Mouse (Mus musculus) liver, embryonic 15.5 days (tissue): ENCODE measurements around the gene Gm12248. TPM values are rescaled to one million over a fixed set of nuclear protein-coding genes. Genes with fewer than 3 reads are reported as not detected.

Experiments
- ATAC-seq: fragments of 200-750 bp; cut with Nextera tagmentation; 2 replicates; pipeline ENCODE4 v1.8.0; 2017; ENCODE audit warnings: moderate number of reproducible peaks, mild to moderate bottlenecking, moderate library complexity; ENCODE audit not compliant: insufficient read depth
- H3K27ac ChIP-seq: fragments of 300-500 bp; sonication (generic); replicated peaks from 2 replicates; pipeline ENCODE4 v1.5.1; 2015; ENCODE audit warnings: mild to moderate bottlenecking, inconsistent platforms
- H3K27me3 ChIP-seq: fragments of 300-500 bp; sonication (generic); 2 replicates; pipeline ENCODE4 v1.6.1; 2015; ENCODE audit warnings: mild to moderate bottlenecking, inconsistent platforms
- H3K36me3 ChIP-seq: fragments of 300-500 bp; sonication (generic); replicated peaks from 2 replicates; pipeline ENCODE4 v1.6.1; 2015; ENCODE audit warnings: moderate library complexity, mild to moderate bottlenecking, inconsistent platforms
- H3K4me1 ChIP-seq: fragments of 300-500 bp; sonication (generic); replicated peaks from 2 replicates; pipeline ENCODE4 v1.6.1; 2015; ENCODE audit warnings: inconsistent platforms
- H3K4me2 ChIP-seq: fragments of 300-500 bp; sonication (generic); 2 replicates; pipeline ENCODE4 v1.6.1; 2015; ENCODE audit warnings: moderate library complexity, mild to moderate bottlenecking, inconsistent platforms
- H3K4me3 ChIP-seq: fragments of 300-500 bp; sonication (generic); replicated peaks from 2 replicates; pipeline ENCODE4 v1.5.1; 2015; ENCODE audit warnings: mild to moderate bottlenecking, inconsistent platforms
- H3K9ac ChIP-seq: fragments of 300-500 bp; sonication (generic); 2 replicates; pipeline ENCODE4 v1.6.1; 2015; ENCODE audit warnings: moderate library complexity, mild to moderate bottlenecking, inconsistent platforms
- H3K9me3 ChIP-seq: fragments of 300-500 bp; sonication (generic); replicated peaks from 2 replicates; pipeline ENCODE4 v1.6.1; 2016; ENCODE audit warnings: inconsistent platforms
- WGBS: fragments of 180-500 bp; shearing (Covaris S2); methylation state at CpG from one replicate; pipeline ENCODE4 v1.1.7; 2015; ENCODE audit warnings: mixed read lengths; ENCODE audit not compliant: insufficient replicate concordance; 5-methylcytosine and 5-hydroxymethylcytosine counted together
- polyA plus RNA-seq: library from polyadenylated mRNA; unstranded; fragments of >200 nt; fragmentation: Nextera tagmentation; extraction: Ambion mirVana; gene quantifications from 2 replicates; pipeline ENCODE4 v1.2.1, GENCODE M21; 2015

Gene Gm12248
- polyA plus RNA-seq = not detected in 2 replicates

GRCm38 (mm10) chr11:58093021-58093528 lies at the start of gene Gm12248:
Gene Gm12248 (minus strand): TSS chr11:58093134.
- no peak within 1 kb of the TSS for H3K27ac ChIP-seq
- no peak for ATAC-seq
- H3K9ac ChIP-seq = no peak within 1 kb of the TSS; the same call in 1 of the 2 replicates

DNA sequence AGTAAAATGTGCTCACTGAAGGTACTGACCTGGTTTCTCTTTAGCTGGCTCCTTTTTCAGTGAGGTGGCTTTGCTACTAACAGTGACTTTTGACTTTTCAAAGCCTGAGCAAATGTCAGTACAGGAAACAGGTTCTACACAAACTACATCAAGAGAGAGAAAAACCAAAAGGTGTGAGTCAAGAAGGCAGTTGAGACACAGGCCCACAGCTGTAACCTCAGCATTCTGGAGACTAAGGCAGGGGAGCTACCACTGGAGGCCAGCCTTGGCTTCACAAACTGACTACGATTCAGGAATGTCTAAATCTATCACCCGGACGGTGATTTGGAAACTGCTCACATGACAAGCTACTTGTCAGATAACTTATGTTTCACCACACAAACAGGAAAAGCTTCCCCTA lies 46.5 kb upstream of the Gm12248 start:
- Histone ChIP-seq H3K9me3 (no peaks in the 10 kb centered on the region), H3K27me3 (no peaks in the 10 kb centered on the region), H3K36me3 (peaks cover 95% of the 10 kb centered on the region), H3K4me3 (no peak overlapping the region), H3K27ac (no peak overlapping the region), H3K9ac (no peak overlapping the region), H3K4me2 (no peak overlapping the region), H3K4me1 (no peaks in the 10 kb centered on the region)
- 73% methylated on average over 3 of the region's 3 CpGs for WGBS
- no peak for ATAC-seq

More at GRCm38 (mm10) chr11:58093021-58093528, at the start of gene Gm12248:
- Histone ChIP-seq H3K4me2 (peak within 1 kb of the TSS; percentile 58), H3K4me1 (peaks cover 20% of the 10 kb centered on the region), H3K36me3 (no peaks in the 10 kb centered on the region), H3K9me3 (no peaks in the 10 kb centered on the region), H3K4me3 (peak within 1 kb of the TSS; percentile 24), H3K27me3 (peaks cover 36% of the 10 kb centered on the region)
- WGBS = 16% methylated on average over 12 of the region's 12 CpGs

GRCm38 (mm10) chr11:58138821-58139220 lies 45.9 kb upstream of the Gm12248 start:
- Histone ChIP-seq H3K4me1 (no peaks in the 10 kb centered on the region), H3K4me3 (no peak overlapping the region), H3K4me2 (no peak overlapping the region), H3K9ac (no peak overlapping the region), H3K9me3 (no peaks in the 10 kb centered on the region), H3K27me3 (no peaks in the 10 kb centered on the region), H3K36me3 (peaks cover 95% of the 10 kb centered on the region), H3K27ac (no peak overlapping the region)
- ATAC-seq = no peak
- whole genome bisulfite sequencing = 69% methylated on average over 11 of the region's 11 CpGs

DNA sequence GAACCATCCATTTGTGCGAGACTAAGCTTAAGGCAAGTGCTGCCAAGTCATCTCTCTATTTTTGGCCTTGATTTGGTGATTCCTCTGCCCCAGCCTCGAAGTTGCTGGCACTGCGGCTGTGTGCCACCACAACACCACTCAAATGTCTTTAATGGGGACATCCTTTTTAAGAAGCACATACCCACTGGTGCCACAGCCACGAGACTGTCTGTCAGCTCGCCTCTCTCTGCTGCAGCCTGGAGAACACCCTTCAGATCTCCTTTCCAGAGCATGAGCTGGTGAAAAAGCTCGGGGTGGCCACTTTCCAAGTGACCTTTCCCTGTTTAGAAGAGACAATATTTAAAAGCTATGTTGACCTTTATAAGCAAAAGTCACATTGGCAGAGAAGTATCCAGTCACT lies 43.7 kb upstream of the Gm12248 start:
- no peaks in the 10 kb centered on the region for H3K9me3 ChIP-seq
- no peak overlapping the region for H3K4me3 ChIP-seq
- no peak overlapping the region for H3K9ac ChIP-seq
- 76% methylated on average over 6 of the region's 6 CpGs for WGBS
- no peak for ATAC-seq
- H3K4me1 ChIP-seq = no peaks in the 10 kb centered on the region
- H3K36me3 ChIP-seq = peaks cover 97% of the 10 kb centered on the region
- no peaks in the 10 kb centered on the region for H3K27me3 ChIP-seq
- H3K4me2 ChIP-seq = no peak overlapping the region
- no peak overlapping the region for H3K27ac ChIP-seq

DNA sequence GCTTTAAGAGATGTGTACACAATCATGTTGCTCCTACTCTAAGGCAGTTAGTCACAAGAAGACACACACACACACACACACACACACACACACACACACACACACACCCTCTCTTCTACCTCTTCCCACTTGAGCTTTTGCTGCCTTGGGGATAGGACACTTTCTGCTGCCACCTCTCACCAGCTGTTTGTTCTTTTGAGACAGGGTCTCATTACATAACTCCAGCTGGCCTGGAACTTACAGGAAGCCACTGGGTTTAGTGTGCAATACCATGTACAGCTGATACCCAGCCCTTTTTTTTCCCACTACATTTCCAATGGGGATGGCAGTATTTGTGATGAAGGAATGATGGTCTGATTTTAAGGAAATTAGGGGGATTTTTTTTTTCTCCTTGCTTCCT lies 42.4 kb upstream of the Gm12248 start:
- Histone ChIP-seq H3K4me3 (no peak overlapping the region), H3K36me3 (peaks cover 96% of the 10 kb centered on the region), H3K27ac (no peak overlapping the region), H3K4me1 (no peaks in the 10 kb centered on the region), H3K9me3 (no peaks in the 10 kb centered on the region), H3K4me2 (no peak overlapping the region), H3K27me3 (no peaks in the 10 kb centered on the region), H3K9ac (no peak overlapping the region)
- no peak for ATAC-seq

GRCm38 (mm10) chr11:58134869-58135268 lies 41.9 kb upstream of the Gm12248 start:
- H3K27ac ChIP-seq = no peak overlapping the region
- no peak overlapping the region for H3K4me2 ChIP-seq
- H3K36me3 ChIP-seq = peaks cover 96% of the 10 kb centered on the region
- no peak for ATAC-seq
- no peaks in the 10 kb centered on the region for H3K4me1 ChIP-seq
- H3K9me3 ChIP-seq = no peaks in the 10 kb centered on the region
- H3K9ac ChIP-seq = no peak overlapping the region
- no peak overlapping the region for H3K4me3 ChIP-seq
- H3K27me3 ChIP-seq = no peaks in the 10 kb centered on the region

GRCm38 (mm10) chr11:58132026-58132425 lies 39.1 kb upstream of the Gm12248 start:
- H3K9ac ChIP-seq = no peak overlapping the region
- 80% methylated on average over 3 of the region's 3 CpGs for WGBS
- H3K27me3 ChIP-seq = no peaks in the 10 kb centered on the region
- H3K9me3 ChIP-seq = no peaks in the 10 kb centered on the region
- H3K4me1 ChIP-seq = peaks cover 18% of the 10 kb centered on the region
- ATAC-seq = no peak
- no peak overlapping the region for H3K4me2 ChIP-seq
- no peak overlapping the region for H3K4me3 ChIP-seq
- peaks cover 87% of the 10 kb centered on the region for H3K36me3 ChIP-seq
- no peak overlapping the region for H3K27ac ChIP-seq

DNA sequence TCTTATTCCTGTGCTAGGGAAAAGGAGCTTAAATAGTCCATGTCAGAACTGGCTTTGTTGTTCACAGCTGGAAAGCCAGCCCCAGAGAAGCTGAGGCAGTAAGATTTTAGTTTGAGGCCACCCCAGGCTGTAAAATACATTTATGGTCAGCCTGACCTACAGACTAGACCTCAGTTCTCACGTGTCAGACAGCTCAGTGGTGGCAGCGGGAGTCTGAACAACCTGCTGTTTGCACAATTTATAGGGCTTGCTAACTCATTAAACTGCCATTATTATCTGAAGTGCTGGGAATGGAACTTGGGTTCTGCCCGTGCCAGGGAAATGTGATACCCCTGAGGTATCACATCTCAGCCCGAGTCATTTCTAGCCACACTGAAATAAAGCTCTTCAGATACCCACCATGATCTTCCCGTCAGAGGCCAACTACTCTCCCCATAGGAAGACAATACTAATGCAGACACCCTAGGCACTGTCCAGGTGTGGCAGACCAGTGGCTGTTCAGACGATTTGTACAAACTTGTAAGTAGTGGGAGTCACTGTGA lies 36.4 kb upstream of the Gm12248 start:
- no peak overlapping the region for H3K4me3 ChIP-seq
- H3K9me3 ChIP-seq = no peaks in the 10 kb centered on the region
- peaks cover 85% of the 10 kb centered on the region for H3K36me3 ChIP-seq
- no peak overlapping the region for H3K27ac ChIP-seq
- peaks cover 24% of the 10 kb centered on the region for H3K4me1 ChIP-seq
- WGBS = 76% methylated on average over 6 of the region's 6 CpGs
- H3K4me2 ChIP-seq = no peak overlapping the region
- no peak overlapping the region for H3K9ac ChIP-seq
- no peak for ATAC-seq
- no peaks in the 10 kb centered on the region for H3K27me3 ChIP-seq

- Histone ChIP-seq H3K4me2 (no peak overlapping the region), H3K27ac (peak overlapping the region; percentile 65), H3K9ac (no peak overlapping the region), H3K9me3 (no peaks in the 10 kb centered on the region), H3K4me3 (no peak overlapping the region), H3K4me1 (peaks cover 24% of the 10 kb centered on the region), H3K27me3 (no peaks in the 10 kb centered on the region), H3K36me3 (peaks cover 89% of the 10 kb centered on the region)
- peak; percentile 88 for ATAC-seq
- 12% methylated on average over 2 of the region's 2 CpGs for WGBS
Measured at GRCm38 (mm10) chr11:58127544-58127943, 34.6 kb upstream of the Gm12248 start.

DNA sequence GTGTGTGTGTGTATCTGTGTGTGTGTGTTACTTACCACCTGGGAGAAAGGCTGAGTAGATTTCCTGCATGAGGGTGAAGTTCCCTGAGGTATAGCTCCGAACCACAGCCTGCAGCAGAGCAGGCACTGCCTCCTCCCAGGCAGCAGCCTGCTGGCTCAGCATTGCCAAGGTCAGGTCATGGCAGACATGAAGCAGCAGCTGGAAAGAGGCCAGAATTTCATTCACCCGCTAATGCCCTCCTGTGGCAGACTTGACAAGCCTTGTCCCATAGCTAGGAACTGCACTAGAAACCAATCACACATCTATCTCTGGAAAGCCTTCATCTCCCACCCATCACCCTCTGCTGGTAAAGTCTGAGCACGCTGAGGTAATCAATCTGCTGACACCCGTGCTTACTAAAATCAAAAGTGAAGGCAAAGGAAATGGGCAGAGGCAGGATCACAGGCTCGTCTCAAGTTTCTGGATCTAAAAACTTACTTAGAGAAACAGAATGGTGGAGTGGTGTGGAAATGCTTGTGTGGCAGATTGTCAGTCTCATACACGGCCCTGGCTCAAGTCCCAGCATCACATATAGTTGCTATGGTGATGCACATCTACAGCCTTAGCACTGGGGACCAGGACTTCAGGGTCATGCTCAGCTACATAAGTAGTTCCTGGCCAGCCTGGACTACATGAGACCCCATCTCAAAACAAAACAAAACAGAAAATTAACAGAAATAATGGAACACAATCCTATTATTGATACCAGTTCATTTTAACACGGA lies 33.6 kb upstream of the Gm12248 start:
- Histone ChIP-seq H3K27me3 (no peaks in the 10 kb centered on the region), H3K9me3 (no peaks in the 10 kb centered on the region), H3K27ac (peak overlapping the region; percentile 65), H3K4me2 (no peak overlapping the region), H3K4me1 (peaks cover 24% of the 10 kb centered on the region), H3K4me3 (no peak overlapping the region), H3K9ac (no peak overlapping the region), H3K36me3 (peaks cover 88% of the 10 kb centered on the region)
- WGBS = 79% methylated on average over 7 of the region's 7 CpGs
- no peak for ATAC-seq

GRCm38 (mm10) chr11:58125021-58125420 lies 32.1 kb upstream of the Gm12248 start:
- peaks cover 89% of the 10 kb centered on the region for H3K36me3 ChIP-seq
- no peak overlapping the region for H3K4me2 ChIP-seq
- H3K27me3 ChIP-seq = no peaks in the 10 kb centered on the region

More at GRCm38 (mm10) chr11:58125021-58125420, 32.1 kb upstream of the Gm12248 start:
- Histone ChIP-seq H3K4me3 (no peak overlapping the region), H3K27ac (no peak overlapping the region), H3K4me1 (peaks cover 24% of the 10 kb centered on the region), H3K9ac (no peak overlapping the region), H3K9me3 (no peaks in the 10 kb centered on the region)
- ATAC-seq = no peak
- WGBS = 84% methylated on average over 11 of the region's 11 CpGs
